Mouse (Mus musculus): Measurements from ENCODE around the gene Ccdc187. TPM values are rescaled to one million over a fixed set of nuclear protein-coding genes. Genes with fewer than 3 reads are reported as not detected.

Gene Ccdc187
- polyA plus RNA-seq, 1 experiment = not detected

GRCm38 (mm10) chr2:26201926-26202848 is 92.2 kb downstream of the Ccdc187 start:
- H3K27ac ChIP-seq (ENCODE audit: insufficient read depth, low read depth, low read length) = no peak overlapping the region
- TF ChIP-seq CTCF (IDR thresholded peaks at IDR 0.05; ENCODE audit: insufficient read depth, low read depth, low read length) (no peak), POLR2A (IDR thresholded peaks at IDR 0.05; ENCODE audit: insufficient read depth, low read depth, low read length) (no peak)
- H3K4me1 ChIP-seq (ENCODE audit: control insufficient read depth, insufficient read depth, low read length) = peaks cover 23% of the 10 kb centered on the region
- peak overlapping the region; percentile 17; the same call in 1 of the 2 replicates for H3K4me3 ChIP-seq (ENCODE audit: insufficient read depth, low read depth, low read length)
- 3% methylated on average over 77 of the region's 77 CpGs for WGBS

- no peak overlapping the region for H3K4me3 ChIP-seq (ENCODE audit: insufficient read depth, low read depth, low read length)
- 9% methylated on average over 10 of the region's 10 CpGs for WGBS
- TF ChIP-seq POLR2A (IDR thresholded peaks at IDR 0.05; ENCODE audit: insufficient read depth, low read depth, low read length) = no peak
- TF ChIP-seq CTCF (IDR thresholded peaks at IDR 0.05; ENCODE audit: insufficient read depth, low read depth, low read length) = no peak
- no peak overlapping the region for H3K27ac ChIP-seq (ENCODE audit: insufficient read depth, low read depth, low read length)
- peaks cover 17% of the 10 kb centered on the region for H3K4me1 ChIP-seq (ENCODE audit: control insufficient read depth, insufficient read depth, low read length)
Observed at GRCm38 (mm10) chr2:26198488-26198887, 95.9 kb downstream of the Ccdc187 start.

- no peak overlapping the region for H3K4me3 ChIP-seq (ENCODE audit: insufficient read depth, low read depth, low read length)
- WGBS = 54% methylated on average over 7 of the region's 7 CpGs
- no peak overlapping the region for H3K27ac ChIP-seq (ENCODE audit: insufficient read depth, low read depth, low read length)
- no peak for TF ChIP-seq POLR2A (IDR thresholded peaks at IDR 0.05; ENCODE audit: insufficient read depth, low read depth, low read length)
- no peak for TF ChIP-seq CTCF (IDR thresholded peaks at IDR 0.05; ENCODE audit: insufficient read depth, low read depth, low read length)
- 0 out of 2 replicates have a peak, but pooled peaks cover 3% of the 10 kb centered on the region for H3K4me1 ChIP-seq (ENCODE audit: control insufficient read depth, insufficient read depth, low read length)
Observed at GRCm38 (mm10) chr2:26194552-26195339, 99.6 kb downstream of the Ccdc187 start.

Other genes with a start within 250 kb of the Ccdc187 start
- gene Nacc2, start 171.3 kb downstream of the Ccdc187 start, polyA plus RNA-seq (2012; ENCODE audit: insufficient read depth, insufficient read length, low replicate concordance, missing spikeins) = 71.7 TPM in 1 of 2 replicates, not detected in the other
- gene Lhx3, start 86.3 kb downstream of the Ccdc187 start, polyA plus RNA-seq (2012; ENCODE audit: insufficient read depth, insufficient read length, low replicate concordance, missing spikeins) = not detected in 2 replicates
- gene Qsox2, start 57.0 kb downstream of the Ccdc187 start, polyA plus RNA-seq (2012; ENCODE audit: insufficient read depth, insufficient read length, low replicate concordance, missing spikeins) = not detected in 2 replicates
- 357 TPM in 1 of 2 replicates, not detected in the other for gene Gpsm1, start 21.0 kb upstream of the Ccdc187 start, polyA plus RNA-seq (2012; ENCODE audit: insufficient read depth, insufficient read length, low replicate concordance, missing spikeins)
- not detected in 2 replicates for gene Dnlz, start 57.6 kb upstream of the Ccdc187 start, polyA plus RNA-seq (2012; ENCODE audit: insufficient read depth, insufficient read length, low replicate concordance, missing spikeins)
- not detected in 2 replicates for gene Card9, start 66.4 kb upstream of the Ccdc187 start, polyA plus RNA-seq (2012; ENCODE audit: insufficient read depth, insufficient read length, low replicate concordance, missing spikeins)
- not detected in 2 replicates for gene Snapc4, start 86.1 kb upstream of the Ccdc187 start, polyA plus RNA-seq (2012; ENCODE audit: insufficient read depth, insufficient read length, low replicate concordance, missing spikeins)
- gene Entr1, start 94.8 kb upstream of the Ccdc187 start, polyA plus RNA-seq (2012; ENCODE audit: insufficient read depth, insufficient read length, low replicate concordance, missing spikeins) = not detected in 2 replicates
- 415 TPM in 1 of 2 replicates, not detected in the other for gene Pmpca, start 94.8 kb upstream of the Ccdc187 start, polyA plus RNA-seq (2012; ENCODE audit: insufficient read depth, insufficient read length, low replicate concordance, missing spikeins)
- gene Inpp5e, start 114.6 kb upstream of the Ccdc187 start, polyA plus RNA-seq (2012; ENCODE audit: insufficient read depth, insufficient read length, low replicate concordance, missing spikeins) = not detected in 2 replicates
- 122 TPM in 1 of 2 replicates, not detected in the other for gene Sec16a, start 150.7 kb upstream of the Ccdc187 start, polyA plus RNA-seq (2012; ENCODE audit: insufficient read depth, insufficient read length, low replicate concordance, missing spikeins)
- gene Notch1, start 222.1 kb upstream of the Ccdc187 start, polyA plus RNA-seq (2012; ENCODE audit: insufficient read depth, insufficient read length, low replicate concordance, missing spikeins) = 48.1 TPM in 1 of 2 replicates, not detected in the other

Measured in olfactory bulb, adult 2 months (tissue).